Mouse (Mus musculus) ES-E14 (cell line): Measurements from ENCODE around the gene Glt28d2.

Source experiments
- ZC3H11A ChIP-seq: IDR thresholded peaks from 2 replicates; pipeline ENCODE4 v1.6.1; 2012; ENCODE audit warnings: low read depth, mild to moderate bottlenecking, inconsistent platforms, low read length, borderline replicate concordance
- ZNF384 ChIP-seq: IDR thresholded peaks from 2 replicates; pipeline ENCODE4 v1.6.1; 2012; ENCODE audit warnings: low read depth, low read length, inconsistent platforms

- TF ChIP-seq ZNF384 (peak; percentile 37; the same call in 1 of the 2 replicates), ZC3H11A (no peak)
These were observed 19.8 kb upstream of the Glt28d2 start for GRCm38 (mm10) chr3:85907136-85907535.
